Mouse (Mus musculus) kidney, postnatal 10 days (tissue): ENCODE data around the gene Rab19.
"Not testable (repeated sequence)": the region's sequence is repeated elsewhere in the genome, so short reads cannot be mapped to it uniquely, and the experiment has no call there.

Source experiments
- DNase-seq: peaks from one replicate; pipeline ENCODE4 v3.0.0; 2021; ENCODE audit warnings: mixed read lengths

Gene Rab19

DNA sequence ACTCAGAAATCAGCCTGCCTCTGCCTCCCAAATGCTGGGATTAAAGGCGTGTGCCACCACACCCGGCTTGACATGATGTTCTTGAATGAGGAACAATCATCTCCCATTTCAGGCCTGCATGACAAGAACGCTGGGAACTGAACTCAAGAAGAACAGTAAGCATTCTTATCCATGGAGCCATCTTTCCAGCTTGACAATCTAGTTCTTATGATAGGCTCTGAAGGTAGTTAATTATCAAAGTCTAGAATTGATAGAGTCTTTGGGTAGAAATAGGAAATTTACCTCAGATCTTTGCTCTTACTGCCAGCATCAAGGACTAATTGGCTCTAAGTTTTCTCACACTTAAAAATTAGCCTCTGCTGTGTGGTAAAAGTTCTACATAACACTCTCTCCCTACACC, 699 bp upstream of the Rab19 start:
- no peak for DNase-seq

- no peak for DNase-seq
Measured at GRCm38 (mm10) chr6:39389988-39390387, 9.0 kb downstream of the Rab19 start.

- peak; percentile 18 for DNase-seq
Measured at GRCm38 (mm10) chr6:39395471-39395870, 14.5 kb downstream of the Rab19 start.

GRCm38 (mm10) chr6:39395916-39396315, 14.9 kb downstream of the Rab19 start:
- DNase-seq: no peak

DNA sequence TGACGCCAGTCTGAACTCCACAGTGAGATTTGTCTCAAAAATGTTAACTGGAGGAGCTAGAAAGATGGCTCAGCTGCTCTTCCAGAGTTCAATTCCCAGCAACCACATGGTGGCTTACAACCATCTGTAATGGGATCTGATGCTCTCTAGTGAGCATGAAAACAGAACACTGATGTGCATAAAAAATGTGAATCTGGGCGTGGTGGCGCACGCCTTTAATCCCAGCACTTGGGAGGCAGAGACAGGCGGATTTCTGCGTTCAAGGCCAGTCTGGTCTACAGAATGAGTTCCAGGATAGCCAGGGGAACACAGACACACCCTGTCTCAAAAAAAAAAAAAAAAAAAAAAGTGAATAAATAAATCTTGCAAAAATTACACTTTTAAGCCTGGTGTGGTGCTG, 16.1 kb downstream of the Rab19 start:
- no peak for DNase-seq

GRCm38 (mm10) chr6:39398342-39398741, 17.4 kb downstream of the Rab19 start:
- DNase-seq: no peak

GRCm38 (mm10) chr6:39400343-39400742, 19.4 kb downstream of the Rab19 start:
- peak; percentile 71 for DNase-seq

DNA sequence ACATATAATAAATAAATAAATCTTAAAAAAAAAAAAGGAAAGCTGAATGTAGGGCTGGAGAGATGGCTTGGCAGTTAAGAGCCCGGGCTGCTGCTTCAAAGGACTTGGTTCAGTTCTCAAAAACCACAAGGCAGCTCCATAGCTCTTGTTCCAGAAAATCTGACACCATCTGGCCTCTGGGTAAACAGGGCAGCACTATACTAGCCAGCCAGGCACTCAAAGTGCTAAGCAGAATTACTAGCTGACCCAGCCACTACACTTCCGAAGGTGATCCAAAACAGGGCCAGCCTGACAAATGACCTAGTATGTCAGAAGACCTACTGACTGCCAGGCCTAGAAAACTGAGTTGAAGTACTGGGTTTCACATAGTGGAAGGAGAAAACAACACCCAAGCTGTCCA, 22.2 kb downstream of the Rab19 start:
- no peak for DNase-seq

DNA sequence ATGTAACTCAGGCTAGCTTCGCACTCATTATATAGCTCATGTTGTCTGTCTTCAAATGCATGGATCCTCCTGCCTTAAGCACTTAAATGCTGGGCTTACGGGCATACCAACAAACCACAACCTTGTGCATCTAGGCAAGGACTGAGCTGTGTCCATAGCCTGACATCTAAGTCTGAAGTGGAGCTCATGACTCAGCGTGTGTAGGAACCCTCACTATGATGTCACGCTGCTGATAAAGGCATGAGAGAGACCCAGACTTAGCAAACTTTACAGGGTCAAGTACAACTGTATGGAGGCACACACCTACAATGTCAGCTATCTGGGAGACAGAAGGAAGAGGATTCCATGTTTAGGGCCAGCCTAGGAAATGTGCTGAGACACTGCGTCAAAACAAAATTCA, 25.5 kb downstream of the Rab19 start:
- DNase-seq: no peak

DNA sequence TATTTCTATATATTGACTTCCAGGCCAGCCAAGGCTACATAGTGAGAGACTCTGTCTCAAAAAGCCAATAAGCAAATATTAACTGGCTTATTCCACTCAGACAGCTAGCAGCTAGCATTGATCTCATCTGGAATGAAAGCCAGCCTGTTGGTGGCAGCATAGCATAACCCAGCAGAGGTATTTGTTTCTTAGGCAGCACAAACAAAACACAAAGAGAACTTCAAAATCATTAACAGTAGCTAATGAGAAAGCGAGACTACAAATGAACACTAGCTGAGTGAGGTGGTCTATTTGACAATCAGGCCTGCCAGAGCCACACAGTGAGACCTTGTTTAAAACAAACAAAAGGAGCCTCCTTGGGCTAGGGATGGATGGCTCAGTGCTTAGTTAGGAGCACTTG, 33.1 kb downstream of the Rab19 start:
- DNase-seq: peak; percentile 18

DNA sequence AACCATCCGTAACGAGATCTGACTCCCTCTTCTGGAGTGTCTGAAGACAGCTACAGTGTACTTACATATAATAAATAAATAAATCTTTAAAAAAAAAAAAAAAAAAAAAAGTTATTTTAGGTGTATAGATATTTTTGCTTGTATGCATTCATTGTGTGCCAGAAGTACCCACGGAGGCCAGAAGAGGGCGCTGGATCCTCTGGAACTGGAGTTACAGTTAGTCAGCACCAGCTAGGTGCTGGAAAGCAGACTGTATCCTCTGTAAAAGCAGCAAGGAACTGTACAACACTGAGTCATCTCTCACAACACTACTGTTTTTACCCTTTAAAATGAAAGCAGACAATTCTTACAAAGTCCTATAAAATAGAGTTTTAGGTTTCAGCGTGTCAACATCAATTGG, 34.8 kb downstream of the Rab19 start:
- DNase-seq: peak; percentile 79

GRCm38 (mm10) chr6:39416654-39417053, 35.7 kb downstream of the Rab19 start:
- not testable (repeated sequence) for DNase-seq

DNA sequence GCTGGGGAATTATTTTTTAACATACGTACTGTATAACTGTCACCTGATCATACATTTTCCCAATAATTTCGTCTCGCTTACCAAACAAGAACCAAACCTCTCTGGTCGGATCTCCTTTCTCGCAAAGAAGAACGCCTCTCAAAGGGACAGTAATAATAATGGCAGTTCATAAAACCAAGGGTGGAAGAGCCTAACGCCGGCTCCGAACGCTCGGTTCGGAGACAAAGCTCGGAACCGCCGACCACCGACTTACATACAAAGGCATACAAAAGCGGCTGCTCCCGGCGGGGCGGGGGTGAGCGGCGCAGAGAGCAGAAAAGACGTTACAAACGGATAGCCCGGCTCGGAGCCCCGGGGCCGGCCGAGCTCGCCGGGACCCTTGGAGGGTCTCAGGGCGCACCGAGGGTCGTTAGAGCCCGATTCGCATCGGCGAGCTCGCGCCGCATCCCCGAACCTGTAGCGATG, 38.4 kb downstream of the Rab19 start:
- peak; percentile 58 for DNase-seq

- DNase-seq: peak; percentile 82
Measured at GRCm38 (mm10) chr6:39419851-39420721, 39.1 kb downstream of the Rab19 start, which contains the start of gene Mkrn1. Gene Mkrn1 (minus strand): TSS chr6:39420462.

GRCm38 (mm10) chr6:39420867-39421266, 39.9 kb downstream of the Rab19 start:
- DNase-seq: no peak

- DNase-seq: no peak
Measured at GRCm38 (mm10) chr6:39423130-39423551, 42.2 kb downstream of the Rab19 start.

DNA sequence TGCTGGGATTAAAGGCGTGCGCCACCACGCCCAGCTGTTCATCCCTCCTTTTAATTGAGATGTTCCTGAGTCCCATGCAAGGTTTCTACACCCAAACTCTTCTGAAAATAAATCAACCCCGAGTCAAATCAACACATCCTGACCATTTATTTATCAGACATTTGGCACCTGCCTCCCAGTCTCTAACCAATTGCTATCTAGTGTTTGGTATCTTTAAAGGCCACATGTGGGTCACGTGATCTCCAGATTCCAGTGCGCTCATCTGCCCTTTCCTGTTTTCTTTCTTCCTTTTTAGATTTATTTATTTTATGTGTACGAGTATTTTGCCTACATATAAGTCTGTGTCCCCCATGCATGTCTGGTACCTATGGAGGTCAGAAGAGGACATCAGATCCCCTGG, 42.7 kb downstream of the Rab19 start:
- no peak for DNase-seq

DNA sequence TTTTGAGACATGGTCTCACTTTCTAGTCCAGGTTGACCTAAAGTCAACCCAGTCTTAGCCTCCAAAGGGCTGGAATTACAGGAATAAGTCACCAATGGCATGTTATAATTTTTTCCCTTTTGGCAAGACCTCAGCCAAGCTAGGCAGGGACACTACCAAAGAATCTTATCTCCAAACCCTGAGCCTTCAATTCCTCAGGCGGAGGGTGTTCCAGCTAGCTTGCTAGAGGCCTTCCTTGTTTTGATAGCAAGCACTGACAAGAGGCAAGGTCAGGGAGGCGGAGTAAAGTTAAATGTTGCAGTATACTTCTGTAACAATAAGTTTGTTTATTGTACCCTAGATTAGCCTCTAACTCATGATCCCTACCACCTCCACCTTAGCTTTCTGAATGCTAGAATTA, 44.2 kb downstream of the Rab19 start:
- no peak for DNase-seq

DNA sequence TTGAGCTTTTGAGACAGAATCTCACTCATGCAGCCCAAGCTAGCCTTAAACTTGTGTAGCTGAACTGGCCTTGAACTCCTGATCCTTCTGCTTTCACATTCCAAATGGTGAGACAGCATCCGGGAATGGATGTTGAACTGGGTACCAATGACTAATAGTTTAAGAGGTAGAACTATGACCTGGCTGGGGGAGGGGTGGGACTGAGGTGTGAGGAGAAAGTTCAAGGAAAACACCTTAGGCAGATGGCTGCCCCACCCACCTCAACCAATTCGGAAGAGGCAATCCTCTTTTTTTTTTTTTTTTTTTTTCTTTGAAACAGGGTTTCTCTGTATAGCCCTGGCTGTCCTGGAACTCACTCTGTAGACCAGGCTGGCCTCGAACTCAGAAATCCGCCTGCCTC, 45.8 kb downstream of the Rab19 start:
- no peak for DNase-seq

- DNase-seq: no peak
Measured at GRCm38 (mm10) chr6:39427276-39428003, 46.5 kb downstream of the Rab19 start.

GRCm38 (mm10) chr6:39429007-39429788, 48.2 kb downstream of the Rab19 start:
- DNase-seq: no peak

GRCm38 (mm10) chr6:39430722-39431121, 49.7 kb downstream of the Rab19 start:
- DNase-seq: no peak

GRCm38 (mm10) chr6:39433174-39433573, 52.2 kb downstream of the Rab19 start:
- DNase-seq: no peak
